Mouse (Mus musculus) heart, embryonic 15.5 days (tissue): ENCODE data around the gene Sgpp1. TPM values are rescaled to one million over a fixed set of nuclear protein-coding genes. Genes with fewer than 3 reads are reported as not detected.

Source experiments
- ATAC-seq: fragments of 200-750 bp; cut with Nextera tagmentation; replicated peaks from 2 replicates; pipeline ENCODE4 v1.8.0; 2017; ENCODE audit warnings: low read depth, moderate TSS enrichment; ENCODE audit not compliant: insufficient number of reproducible peaks, insufficient read depth, low FRiP score
- H3K27ac ChIP-seq: fragments of 300-500 bp; sonication (generic); 2 replicates; pipeline ENCODE4 v1.5.1; 2015; ENCODE audit warnings: mild to moderate bottlenecking, inconsistent platforms
- H3K27me3 ChIP-seq: fragments of 300-500 bp; sonication (generic); 2 replicates; pipeline ENCODE4 v1.6.1; 2015; ENCODE audit warnings: inconsistent platforms
- H3K36me3 ChIP-seq: fragments of 300-500 bp; sonication (generic); 2 replicates; pipeline ENCODE4 v1.6.1; 2015; ENCODE audit warnings: mild to moderate bottlenecking, inconsistent platforms
- H3K4me1 ChIP-seq: fragments of 300-500 bp; sonication (generic); replicated peaks from 2 replicates; pipeline ENCODE4 v1.6.1; 2015; ENCODE audit warnings: inconsistent platforms
- H3K4me2 ChIP-seq: fragments of 300-500 bp; sonication (generic); 2 replicates; pipeline ENCODE4 v1.6.1; 2015; ENCODE audit warnings: inconsistent platforms, mild to moderate bottlenecking, moderate library complexity
- H3K4me3 ChIP-seq: fragments of 300-500 bp; sonication (generic); 2 replicates; pipeline ENCODE4 v1.5.1; 2015; ENCODE audit warnings: mild to moderate bottlenecking, inconsistent platforms
- H3K9ac ChIP-seq: fragments of 300-500 bp; sonication (generic); 2 replicates; pipeline ENCODE4 v1.6.1; 2015; ENCODE audit warnings: mild to moderate bottlenecking, inconsistent platforms
- H3K9me3 ChIP-seq: fragments of 300-500 bp; sonication (generic); replicated peaks from 2 replicates; pipeline ENCODE4 v1.6.1; 2016; ENCODE audit warnings: inconsistent platforms
- WGBS: fragments of 180-500 bp; shearing (Covaris S2); methylation state at CpG from one replicate; pipeline ENCODE4 v1.1.7; 2015; ENCODE audit warnings: mixed read lengths; 5-methylcytosine and 5-hydroxymethylcytosine counted together
- polyA plus RNA-seq: library from polyadenylated mRNA; unstranded; fragments of >200 nt; fragmentation: Nextera tagmentation; extraction: Ambion mirVana; gene quantifications from 2 replicates; pipeline ENCODE4 v1.2.1, GENCODE M21; 2015

Sgpp1 gene
- polyA plus RNA-seq, 1 experiment from 2014 or later: 13.8 TPM

- no peaks in the 10 kb centered on the region for H3K27me3 ChIP-seq
- H3K9me3 ChIP-seq: no peaks in the 10 kb centered on the region
- WGBS: 35% methylated on average over 3 of the region's 3 CpGs
- no peak overlapping the region for H3K9ac ChIP-seq
- no peak for ATAC-seq
- H3K36me3 ChIP-seq: no peaks in the 10 kb centered on the region
- peaks cover 13% of the 10 kb centered on the region for H3K4me1 ChIP-seq
- H3K4me2 ChIP-seq: no peak overlapping the region
- H3K27ac ChIP-seq: no peak overlapping the region
- no peak overlapping the region for H3K4me3 ChIP-seq
Measured at GRCm38 (mm10) chr12:75752077-75752476, 16.5 kb upstream of the Sgpp1 start.

DNA sequence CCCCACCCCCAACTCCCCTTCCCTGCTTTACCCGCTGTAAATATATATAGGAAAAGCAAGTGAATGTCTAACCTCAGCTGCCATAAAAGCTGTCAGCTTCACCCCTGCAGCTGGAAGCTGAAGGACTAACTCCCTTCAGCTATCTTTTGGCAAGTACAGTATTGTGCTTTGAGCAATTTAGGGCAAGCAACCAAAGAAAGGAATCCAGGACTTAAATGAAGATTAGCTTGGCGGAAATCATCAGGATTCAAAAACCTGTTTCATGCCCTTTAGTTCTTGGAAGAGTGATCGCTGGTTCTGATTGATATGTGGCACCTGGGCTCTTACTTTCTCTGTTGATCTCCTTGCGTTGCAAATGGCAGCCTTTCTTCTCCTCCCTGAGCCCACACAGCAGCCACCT lies 13.0 kb upstream of the Sgpp1 start:
- Histone ChIP-seq H3K27ac (no peak overlapping the region), H3K4me3 (no peak overlapping the region), H3K36me3 (no peaks in the 10 kb centered on the region), H3K27me3 (no peaks in the 10 kb centered on the region), H3K9me3 (no peaks in the 10 kb centered on the region), H3K9ac (no peak overlapping the region), H3K4me1 (peaks cover 23% of the 10 kb centered on the region), H3K4me2 (no peak overlapping the region)
- ATAC-seq: no peak
- 65% methylated on average over 4 of the region's 4 CpGs for WGBS

- 21% methylated on average over 14 of the region's 14 CpGs for whole genome bisulfite sequencing
- Histone ChIP-seq H3K27ac (peak overlapping the region; percentile 46), H3K4me1 (peaks cover 16% of the 10 kb centered on the region)
Measured at GRCm38 (mm10) chr12:75745697-75746290, 10.3 kb upstream of the Sgpp1 start.

DNA sequence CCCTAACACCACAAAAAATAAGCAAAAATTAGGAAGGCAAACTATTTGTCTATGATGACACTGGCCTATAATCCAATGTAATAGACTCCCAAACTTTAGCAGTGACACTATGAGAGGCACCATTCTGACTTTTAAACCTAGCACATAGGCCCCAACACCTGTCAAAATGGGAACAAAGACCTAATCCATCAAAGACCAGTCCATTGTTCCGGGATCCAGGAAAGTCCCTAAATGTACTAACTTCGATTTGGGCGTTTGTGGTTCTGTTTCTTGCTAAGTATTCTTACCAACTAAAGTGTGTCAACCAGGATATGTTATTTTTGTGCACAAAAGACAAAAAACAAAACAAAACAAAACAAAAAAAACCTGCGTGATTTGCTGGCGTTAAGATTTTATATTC lies 6.6 kb upstream of the Sgpp1 start:
- no peak overlapping the region for H3K9ac ChIP-seq
- ATAC-seq: no peak
- no peak overlapping the region for H3K27ac ChIP-seq
- H3K4me2 ChIP-seq: no peak overlapping the region
- H3K27me3 ChIP-seq: no peaks in the 10 kb centered on the region
- H3K9me3 ChIP-seq: no peaks in the 10 kb centered on the region
- no peak overlapping the region for H3K4me3 ChIP-seq
- H3K36me3 ChIP-seq: no peaks in the 10 kb centered on the region
- peaks cover 9% of the 10 kb centered on the region for H3K4me1 ChIP-seq
- 85% methylated on average over 5 of the region's 5 CpGs for WGBS

More at GRCm38 (mm10) chr12:75745697-75746290, 10.3 kb upstream of the Sgpp1 start:
- no peaks in the 10 kb centered on the region for H3K36me3 ChIP-seq
- H3K4me2 ChIP-seq: peak overlapping the region; percentile 39
- H3K4me3 ChIP-seq: no peak overlapping the region
- H3K9me3 ChIP-seq: no peaks in the 10 kb centered on the region
- H3K9ac ChIP-seq: no peak overlapping the region
- no peaks in the 10 kb centered on the region for H3K27me3 ChIP-seq
- ATAC-seq: peak; percentile 79

DNA sequence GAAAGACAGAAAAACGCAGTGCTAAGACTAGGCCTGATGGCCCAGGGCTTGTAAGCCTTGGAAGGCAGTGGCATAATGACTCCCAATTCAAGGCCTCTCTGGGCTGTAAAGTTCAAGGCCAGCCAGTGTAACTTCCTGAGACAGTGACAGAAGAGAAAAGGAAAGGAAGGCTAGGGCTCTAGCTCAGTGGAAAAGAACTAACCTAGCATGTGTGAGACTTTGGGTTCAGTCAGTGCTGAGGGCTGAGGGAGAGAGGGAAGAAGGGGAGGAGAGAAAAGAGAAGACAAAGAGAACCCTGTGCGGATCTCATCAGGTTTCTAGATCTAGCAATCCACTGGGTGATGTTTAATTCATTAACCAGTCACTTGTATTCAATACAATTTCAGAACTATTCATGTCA lies 5.7 kb upstream of the Sgpp1 start:
- WGBS: 83% methylated on average over 2 of the region's 2 CpGs
- Histone ChIP-seq H3K9ac (no peak overlapping the region), H3K36me3 (no peaks in the 10 kb centered on the region), H3K9me3 (no peaks in the 10 kb centered on the region), H3K27me3 (no peaks in the 10 kb centered on the region), H3K4me1 (peaks cover 9% of the 10 kb centered on the region), H3K27ac (no peak overlapping the region), H3K4me2 (no peak overlapping the region), H3K4me3 (no peak overlapping the region)
- no peak for ATAC-seq

GRCm38 (mm10) chr12:75740451-75740850 lies 4.9 kb upstream of the Sgpp1 start:
- 76% methylated on average over 1 of the region's 1 CpGs for WGBS
- Histone ChIP-seq H3K9me3 (no peaks in the 10 kb centered on the region), H3K4me3 (no peak overlapping the region), H3K4me1 (peaks cover 3% of the 10 kb centered on the region), H3K9ac (no peak overlapping the region), H3K27ac (no peak overlapping the region), H3K4me2 (no peak overlapping the region), H3K27me3 (no peaks in the 10 kb centered on the region), H3K36me3 (no peaks in the 10 kb centered on the region)
- ATAC-seq: no peak

- ATAC-seq: no peak
- Histone ChIP-seq H3K9ac (no peak overlapping the region), H3K36me3 (no peaks in the 10 kb centered on the region), H3K4me1 (peaks cover 2% of the 10 kb centered on the region), H3K9me3 (no peaks in the 10 kb centered on the region), H3K27ac (no peak overlapping the region), H3K4me3 (no peak overlapping the region), H3K27me3 (no peaks in the 10 kb centered on the region), H3K4me2 (no peak overlapping the region)
- 41% methylated on average over 2 of the region's 2 CpGs for WGBS
Measured at GRCm38 (mm10) chr12:75739611-75740010, 4.1 kb upstream of the Sgpp1 start.

GRCm38 (mm10) chr12:75736296-75736695 lies 767 bp upstream of the Sgpp1 start:
- 71% methylated on average over 4 of the region's 4 CpGs for WGBS

GRCm38 (mm10) chr12:75734891-75735245 lies 661 bp downstream of the Sgpp1 start:
- Histone ChIP-seq H3K9me3 (no peaks in the 10 kb centered on the region), H3K4me2 (peak overlapping the region; percentile 96), H3K4me1 (peaks cover 10% of the 10 kb centered on the region), H3K4me3 (peak overlapping the region; percentile 92), H3K27me3 (no peaks in the 10 kb centered on the region), H3K9ac (peak overlapping the region; percentile 78), H3K27ac (peak overlapping the region; percentile 79), H3K36me3 (no peaks in the 10 kb centered on the region)
- WGBS: under 1% methylated on average over 17 of the region's 17 CpGs
- 0 out of 2 replicates have a peak, but pooled peaks have one; percentile 2 for ATAC-seq

More at GRCm38 (mm10) chr12:75736296-75736695, 767 bp upstream of the Sgpp1 start:
- H3K27me3 ChIP-seq: no peaks in the 10 kb centered on the region
- no peak overlapping the region for H3K4me3 ChIP-seq
- H3K36me3 ChIP-seq: no peaks in the 10 kb centered on the region
- no peak overlapping the region for H3K27ac ChIP-seq
- H3K9ac ChIP-seq: no peak overlapping the region
- peaks cover 10% of the 10 kb centered on the region for H3K4me1 ChIP-seq
- no peak overlapping the region for H3K4me2 ChIP-seq
- no peak for ATAC-seq
- no peaks in the 10 kb centered on the region for H3K9me3 ChIP-seq

DNA sequence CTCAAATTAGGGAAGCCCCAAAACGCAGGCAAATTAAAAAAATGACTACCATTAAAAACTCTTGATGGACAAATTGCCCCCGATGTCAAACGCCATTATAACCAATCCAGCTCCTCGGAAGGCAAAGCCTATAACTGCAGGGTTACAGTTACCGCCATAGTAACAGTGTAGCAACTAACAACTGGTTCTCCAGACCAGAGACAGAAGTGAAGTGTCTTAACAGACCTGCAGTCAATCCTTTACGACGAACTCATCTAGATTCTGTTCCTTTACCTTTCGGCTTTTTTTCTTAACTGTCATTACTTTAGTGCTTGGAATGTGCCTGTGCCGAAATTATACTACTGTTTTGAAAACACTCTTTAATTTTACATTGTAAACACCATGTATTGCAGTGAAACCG lies 1.4 kb downstream of the Sgpp1 start:
- Histone ChIP-seq H3K27me3 (no peaks in the 10 kb centered on the region), H3K9me3 (no peaks in the 10 kb centered on the region), H3K9ac (peak overlapping the region; percentile 78), H3K27ac (peak overlapping the region; percentile 79; the same call in 1 of the 2 replicates), H3K4me1 (peaks cover 10% of the 10 kb centered on the region), H3K36me3 (no peaks in the 10 kb centered on the region), H3K4me2 (peak overlapping the region; percentile 96), H3K4me3 (peak overlapping the region; percentile 92)
- no peak for ATAC-seq
- WGBS: 14% methylated on average over 10 of the region's 10 CpGs

- peaks cover 10% of the 10 kb centered on the region for H3K4me1 ChIP-seq
- peak overlapping the region; percentile 15; the same call in 1 of the 2 replicates for H3K27ac ChIP-seq
- H3K9me3 ChIP-seq: no peaks in the 10 kb centered on the region
- H3K9ac ChIP-seq: peak overlapping the region; percentile 78; the same call in 1 of the 2 replicates
- peak overlapping the region; percentile 96 for H3K4me2 ChIP-seq
- H3K27me3 ChIP-seq: no peaks in the 10 kb centered on the region
- ATAC-seq: no peak
- H3K36me3 ChIP-seq: 0 out of 2 replicates have a peak, but pooled peaks cover 5% of the 10 kb centered on the region
- 23% methylated on average over 7 of the region's 7 CpGs for WGBS
- peak overlapping the region; percentile 92 for H3K4me3 ChIP-seq
Measured at GRCm38 (mm10) chr12:75733331-75734070, 2.0 kb downstream of the Sgpp1 start.
